Mouse (Mus musculus): ENCODE measurements at regions not wholly inside any gene's neighbourhood (a gene's known extent, or its start where the extent isn't known, plus 50 kb on each side); places are given as distances from the start of the nearest gene placed in this dataset.

GRCm38 (mm10) chr11:24452267-24452666 is 374.4 kb downstream of the Bcl11a start:
- ATAC-seq (ENCODE audit: extremely low read depth, insufficient number of reproducible peaks, low FRiP score, poor library complexity, severe bottlenecking) = no peak

- no peak for ATAC-seq (ENCODE audit: extremely low read depth, insufficient number of reproducible peaks, low FRiP score, poor library complexity, severe bottlenecking)
These were observed 386.8 kb downstream of the Bcl11a start for GRCm38 (mm10) chr11:24464642-24465041.

- ATAC-seq (ENCODE audit: extremely low read depth, insufficient number of reproducible peaks, low FRiP score, poor library complexity, severe bottlenecking) = no peak
These were observed 389.6 kb downstream of the Bcl11a start for GRCm38 (mm10) chr11:24467458-24467857.

GRCm38 (mm10) chr11:24470469-24470868 is 392.6 kb downstream of the Bcl11a start:
- ATAC-seq (ENCODE audit: extremely low read depth, insufficient number of reproducible peaks, low FRiP score, poor library complexity, severe bottlenecking) = no peak

GRCm38 (mm10) chr11:24472617-24473367 is 394.9 kb downstream of the Bcl11a start:
- no peak for ATAC-seq (ENCODE audit: extremely low read depth, insufficient number of reproducible peaks, low FRiP score, poor library complexity, severe bottlenecking)

GRCm38 (mm10) chr11:24473368-24474010 is 395.6 kb downstream of the Bcl11a start:
- no peak for ATAC-seq (ENCODE audit: extremely low read depth, insufficient number of reproducible peaks, low FRiP score, poor library complexity, severe bottlenecking)

- no peak for ATAC-seq (ENCODE audit: extremely low read depth, insufficient number of reproducible peaks, low FRiP score, poor library complexity, severe bottlenecking)
These were observed 425.0 kb downstream of the Bcl11a start for GRCm38 (mm10) chr11:24502722-24503424.

- ATAC-seq (ENCODE audit: extremely low read depth, insufficient number of reproducible peaks, low FRiP score, poor library complexity, severe bottlenecking) = no peak
These were observed 437.7 kb downstream of the Bcl11a start for GRCm38 (mm10) chr11:24515568-24515967.

- no peak for ATAC-seq (ENCODE audit: extremely low read depth, insufficient number of reproducible peaks, low FRiP score, poor library complexity, severe bottlenecking)
These were observed 457.6 kb downstream of the Bcl11a start for GRCm38 (mm10) chr11:24535462-24535861.

- ATAC-seq (ENCODE audit: extremely low read depth, insufficient number of reproducible peaks, low FRiP score, poor library complexity, severe bottlenecking) = no peak
These were observed 459.9 kb downstream of the Bcl11a start for GRCm38 (mm10) chr11:24537721-24538120.

- no peak for ATAC-seq (ENCODE audit: extremely low read depth, insufficient number of reproducible peaks, low FRiP score, poor library complexity, severe bottlenecking)
These were observed 491.8 kb downstream of the Bcl11a start for GRCm38 (mm10) chr11:24569655-24570054.

- no peak for ATAC-seq (ENCODE audit: extremely low read depth, insufficient number of reproducible peaks, low FRiP score, poor library complexity, severe bottlenecking)
These were observed 535.7 kb downstream of the Bcl11a start for GRCm38 (mm10) chr11:24613529-24613928.

- ATAC-seq (ENCODE audit: extremely low read depth, insufficient number of reproducible peaks, low FRiP score, poor library complexity, severe bottlenecking) = no peak
These were observed 537.6 kb downstream of the Bcl11a start for GRCm38 (mm10) chr11:24615436-24615835.

- ATAC-seq (ENCODE audit: extremely low read depth, insufficient number of reproducible peaks, low FRiP score, poor library complexity, severe bottlenecking) = no peak
These were observed 540.7 kb downstream of the Bcl11a start for GRCm38 (mm10) chr11:24618586-24618985.

GRCm38 (mm10) chr11:24619021-24619420 is 541.2 kb downstream of the Bcl11a start:
- no peak for ATAC-seq (ENCODE audit: extremely low read depth, insufficient number of reproducible peaks, low FRiP score, poor library complexity, severe bottlenecking)

- no peak for ATAC-seq (ENCODE audit: extremely low read depth, insufficient number of reproducible peaks, low FRiP score, poor library complexity, severe bottlenecking)
These were observed 550.8 kb downstream of the Bcl11a start for GRCm38 (mm10) chr11:24628619-24629018.

- ATAC-seq (ENCODE audit: extremely low read depth, insufficient number of reproducible peaks, low FRiP score, poor library complexity, severe bottlenecking) = no peak
These were observed 551.6 kb downstream of the Bcl11a start for GRCm38 (mm10) chr11:24629431-24629830.

- no peak for ATAC-seq (ENCODE audit: extremely low read depth, insufficient number of reproducible peaks, low FRiP score, poor library complexity, severe bottlenecking)
These were observed 552.6 kb downstream of the Bcl11a start for GRCm38 (mm10) chr11:24630403-24630900.

- ATAC-seq (ENCODE audit: extremely low read depth, insufficient number of reproducible peaks, low FRiP score, poor library complexity, severe bottlenecking) = no peak
These were observed 553.8 kb downstream of the Bcl11a start for GRCm38 (mm10) chr11:24631651-24632050.

GRCm38 (mm10) chr11:24636716-24637115 is 558.9 kb downstream of the Bcl11a start:
- no peak for ATAC-seq (ENCODE audit: extremely low read depth, insufficient number of reproducible peaks, low FRiP score, poor library complexity, severe bottlenecking)

Measured in neutrophil, adult 5-6 weeks (primary cell).